In the genomic region with DNA sequence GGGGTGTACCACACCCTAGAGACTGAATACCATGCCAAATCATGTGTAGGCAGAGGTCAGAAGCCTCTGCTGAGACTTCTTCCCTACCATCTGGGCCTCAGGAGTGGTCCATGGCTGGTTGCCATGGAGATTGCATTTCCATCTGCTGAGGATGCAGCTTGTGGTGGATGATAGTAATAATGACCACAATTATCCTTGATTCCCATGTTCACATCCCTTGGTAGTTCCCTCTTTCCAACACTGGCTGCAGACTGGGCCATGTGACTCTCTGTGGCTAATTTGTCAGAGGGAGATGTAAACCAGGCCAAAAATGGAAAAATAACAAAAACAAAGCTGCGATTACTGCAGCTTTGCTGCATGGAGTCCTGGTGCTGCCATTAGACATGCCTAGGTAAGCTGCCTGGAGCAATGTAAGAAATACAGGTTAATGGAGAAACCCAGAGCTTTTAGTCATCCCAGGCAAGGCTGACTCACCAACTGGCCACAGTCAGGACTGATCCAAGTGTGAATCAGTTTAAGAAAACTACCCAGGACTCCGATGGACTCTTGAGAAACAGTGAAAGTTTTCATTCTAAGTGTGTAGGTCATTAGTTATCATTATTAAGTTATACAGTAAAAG, we compare ENCODE assay signal across 10 mouse cellular contexts. TPM values are rescaled to one million over a fixed set of nuclear protein-coding genes. Genes with fewer than 3 reads are reported as not detected.
DNase-seq lines count a peak whose midpoint lies in the region; ATAC-seq lines count a peak whose summit lies in the region.
"Had no signal": no experiment of that assay in that cellular context is flagged by ENCODE, and none has a peak within 500 bp of the region (broad histone marks: within the 10 kb centered on the region; RNA-seq: fewer than 3 reads in every experiment).

No protein-coding gene starts in this region.

- H3K4me1 ChIP-seq in forebrain, embryonic 10.5 days = peaks cover 14% of the 10 kb centered on the region
- H3K4me1 ChIP-seq in midbrain, embryonic 12.5 days = peaks cover 25% of the 10 kb centered on the region

- H3K9ac ChIP-seq in midbrain, embryonic 12.5 days (replicated peaks) = no peak overlapping the region
- H3K9ac ChIP-seq: limb, embryonic 13.5 days had no signal

- peak overlapping the region; percentile 61; the same call in 1 of the 2 replicates for H3K27ac ChIP-seq in forebrain, embryonic 10.5 days
- H3K27ac ChIP-seq in midbrain, embryonic 12.5 days (replicated peaks) = peak overlapping the region; percentile 91
- H3K27ac ChIP-seq: limb, embryonic 13.5 days had no signal

- H3K4me3 ChIP-seq in forebrain, embryonic 10.5 days = no peak overlapping the region
- no peak overlapping the region for H3K4me3 ChIP-seq in midbrain, embryonic 12.5 days
- H3K4me3 ChIP-seq: limb, embryonic 13.5 days had no signal

- 0 out of 2 replicates have a peak, but pooled peaks cover 3% of the 10 kb centered on the region for H3K9me3 ChIP-seq in forebrain, embryonic 10.5 days
- H3K9me3 ChIP-seq in midbrain, embryonic 12.5 days = no peaks in the 10 kb centered on the region
- H3K9me3 ChIP-seq: limb, embryonic 13.5 days had no signal

- no peaks in the 10 kb centered on the region for H3K36me3 ChIP-seq in forebrain, embryonic 10.5 days (replicated peaks)
- no peaks in the 10 kb centered on the region for H3K36me3 ChIP-seq in midbrain, embryonic 12.5 days
- H3K36me3 ChIP-seq: limb, embryonic 13.5 days had no signal

- no peak overlapping the region for H3K4me2 ChIP-seq in midbrain, embryonic 12.5 days (replicated peaks)
- H3K4me2 ChIP-seq: limb, embryonic 13.5 days had no signal

- peak; percentile 87 for ATAC-seq in midbrain, embryonic 12.5 days (ENCODE audit: low FRiP score, low read depth)
- ATAC-seq in CD4-positive, CD25-positive, alpha-beta regulatory T cell, adult 4 months = no peak

- peak; percentile 80 for DNase-seq in NIH3T3 (ENCODE audit: low read depth)
- DNase-seq in cerebellum, adult 11 months = peak; percentile 66
- no peak for DNase-seq in forebrain, embryonic 10.5 days (ENCODE audit: extremely low spot score, low spot score)
- DNase-seq in thymus, adult 18-20 months = no peak
- no peak for DNase-seq in heart, adult 18-20 months
- DNase-seq: kidney, adult 2 months; thymus, postnatal 14 days had no signal

- peaks cover 5% of the 10 kb centered on the region; the same call in 1 of the 2 replicates for H3K27me3 ChIP-seq in forebrain, embryonic 10.5 days (ENCODE audit: poor library complexity, severe bottlenecking)
- H3K27me3 ChIP-seq in midbrain, embryonic 12.5 days = no peaks in the 10 kb centered on the region
- H3K27me3 ChIP-seq: limb, embryonic 13.5 days had no signal

- 91% methylated on average over 2 of the region's 2 CpGs for WGBS in forebrain, embryonic 10.5 days
- WGBS in midbrain, embryonic 12.5 days = 83% methylated on average over 2 of the region's 2 CpGs

RNA-seq across cellular contexts. Expression of gene Hdac11, which starts 9.2 kb away (rescaled TPM):
- polyA plus RNA-seq in forebrain, embryonic 10.5 days (2016; fragmentation: Nextera tagmentation; extraction: Ambion mirVana) = 9.5 and 9.8 TPM in 2 replicates
- 16.4 and 17.2 TPM in 2 replicates for polyA plus RNA-seq in midbrain, embryonic 12.5 days (2016; fragmentation: Nextera tagmentation; extraction: Ambion mirVana)
- 1 to 10 TPM; 1.5 to 2.0 TPM for polyA plus RNA-seq in CD4-positive, CD25-positive, alpha-beta regulatory T cell, adult 4 months (2017; shearing (Covaris generic))
- 10 to 100 TPM; 20.9 to 21.3 TPM for total RNA-seq in heart, adult 18-20 months (2021)

RNA-seq across cellular contexts. Expression of gene Nup210, which starts 30.6 kb away (rescaled TPM):
- polyA plus RNA-seq in forebrain, embryonic 10.5 days (2016; fragmentation: Nextera tagmentation; extraction: Ambion mirVana) = 38.6 and 41.6 TPM in 2 replicates
- polyA plus RNA-seq in midbrain, embryonic 12.5 days (2016; fragmentation: Nextera tagmentation; extraction: Ambion mirVana) = 23.4 and 25.8 TPM in 2 replicates
- 100 to 1,000 TPM in 1 of 2 experiments, 10 to 100 TPM in 1; 86.2 to 109 TPM for polyA plus RNA-seq in CD4-positive, CD25-positive, alpha-beta regulatory T cell, adult 4 months (2017; shearing (Covaris generic))
- 1 to 10 TPM; 2.6 to 6.9 TPM for total RNA-seq in heart, adult 18-20 months (2021)

Comparison
In these comparisons a context has a peak if more than half of its experiments do, and no peak if none do; other contexts are left out.
1. DNase-seq: peak in NIH3T3 (single experiment) and cerebellum, adult 11 months (single experiment); none in forebrain, embryonic 10.5 days (single experiment), thymus, adult 18-20 months (0 of 2) and heart, adult 18-20 months (0 of 2).